Mouse (Mus musculus) megakaryocyte, adult 5-6 weeks (primary cell): ENCODE results near the gene Col25a1. TPM values are rescaled to one million over a fixed set of nuclear protein-coding genes. Genes with fewer than 3 reads are reported as not detected.
A peak's percentile ranks its signal among the peaks of the same experiment; 100 is the strongest.

Experiments
- ATAC-seq: 2 replicates; pipeline ENCODE4 v1.8.0; 2016; ENCODE audit warnings: mild to moderate bottlenecking, inconsistent platforms; ENCODE audit not compliant: poor library complexity, severe bottlenecking
- total RNA-seq, 2 experiments: library from RNA; stranded (forward) in 1 of 2; stranded (reverse) in 1 of 2; fragments of 153-499, 151-499 nt in 1 of 2; fragments of 221-1000, 200-1000 nt in 1 of 2; gene quantifications; 2 replicates each; pipeline versions ENCODE4 v1.2.3 to v1.2.4; 2015 to 2017

Col25a1 gene
- total RNA-seq, 2 experiments from 2014 or later = 0.15 TPM; not detected in 1

- ATAC-seq = no peak
Observed at GRCm38 (mm10) chr3:130305686-130306085, 174.4 kb downstream of the Col25a1 start.

GRCm38 (mm10) chr3:130309277-130309676, 178.0 kb downstream of the Col25a1 start:
- ATAC-seq = no peak

- no peak for ATAC-seq
Observed at GRCm38 (mm10) chr3:130310694-130311305, 179.5 kb downstream of the Col25a1 start.

GRCm38 (mm10) chr3:130313246-130313645, 181.9 kb downstream of the Col25a1 start:
- no peak for ATAC-seq

GRCm38 (mm10) chr3:130327039-130328015, 196.0 kb downstream of the Col25a1 start:
- no peak for ATAC-seq

GRCm38 (mm10) chr3:130328909-130329308, 197.6 kb downstream of the Col25a1 start:
- ATAC-seq = no peak

- no peak for ATAC-seq
Observed at GRCm38 (mm10) chr3:130329833-130330555, 198.7 kb downstream of the Col25a1 start.

GRCm38 (mm10) chr3:130330556-130330950, 199.3 kb downstream of the Col25a1 start:
- no peak for ATAC-seq

- no peak for ATAC-seq
Observed at GRCm38 (mm10) chr3:130332347-130332913, 201.1 kb downstream of the Col25a1 start.

GRCm38 (mm10) chr3:130337857-130338256, 206.6 kb downstream of the Col25a1 start:
- ATAC-seq = no peak

GRCm38 (mm10) chr3:130338371-130338770, 207.1 kb downstream of the Col25a1 start:
- ATAC-seq = no peak

- no peak for ATAC-seq
Observed at GRCm38 (mm10) chr3:130350161-130350560, 218.9 kb downstream of the Col25a1 start.

GRCm38 (mm10) chr3:130354399-130355039, 223.2 kb downstream of the Col25a1 start:
- ATAC-seq = no peak

- no peak for ATAC-seq
Observed at GRCm38 (mm10) chr3:130356575-130357173, 225.4 kb downstream of the Col25a1 start.

- peak; percentile 77 for ATAC-seq
Observed at GRCm38 (mm10) chr3:130360813-130361212, 229.5 kb downstream of the Col25a1 start.

GRCm38 (mm10) chr3:130361922-130362321, 230.6 kb downstream of the Col25a1 start:
- ATAC-seq = no peak

- ATAC-seq = no peak
Observed at GRCm38 (mm10) chr3:130362797-130363367, 231.6 kb downstream of the Col25a1 start.

- ATAC-seq = peak; percentile 85
Observed at GRCm38 (mm10) chr3:130366917-130367610, 235.8 kb downstream of the Col25a1 start.

GRCm38 (mm10) chr3:130368352-130368751, 237.1 kb downstream of the Col25a1 start:
- no peak for ATAC-seq
